Comparison of ENCODE assay signal across 8 mouse cellular contexts in the genomic region with DNA sequence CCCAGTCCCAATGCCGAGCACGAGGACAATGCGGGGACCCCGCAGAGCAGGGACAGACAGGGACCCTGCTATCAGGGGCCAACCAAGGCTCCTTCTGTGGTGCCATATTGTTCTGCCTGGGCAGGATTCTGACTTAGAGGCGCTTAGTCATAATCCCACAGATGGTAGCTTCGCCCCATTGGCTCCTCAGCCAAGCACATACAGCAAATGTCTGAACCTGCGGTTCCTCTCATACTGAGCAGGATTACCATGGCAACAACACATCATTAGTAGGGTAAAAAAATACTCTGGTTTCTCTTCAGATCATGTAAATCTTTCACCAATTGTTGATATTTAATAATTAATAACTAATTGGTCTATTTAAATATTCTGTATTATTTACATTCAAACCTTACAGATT.
DNase-seq lines count a peak whose midpoint lies in the region; TF ChIP-seq lines count a peak whose summit lies in the region.

No protein-coding gene starts in this region.

- H3K27me3 ChIP-seq in hindbrain, embryonic 10.5 days (ENCODE audit: insufficient read depth, poor library complexity, severe bottlenecking), result no peaks in the 10 kb centered on the region

- no peaks in the 10 kb centered on the region for H3K36me3 ChIP-seq in hindbrain, embryonic 10.5 days

- H3K4me3 ChIP-seq in hindbrain, embryonic 10.5 days, result no peak overlapping the region
- H3K4me3 ChIP-seq in lung, adult 2 months (replicated peaks; ENCODE audit: extremely low read depth, low read depth, low read length), result no peak overlapping the region

- TF ChIP-seq CTCF in lung, adult 2 months (IDR thresholded peaks at IDR 0.05; ENCODE audit: insufficient read depth, low read length), result no peak

- no peaks in the 10 kb centered on the region for H3K9me3 ChIP-seq in hindbrain, embryonic 10.5 days

- TF ChIP-seq POLR2A in lung, adult 2 months (IDR thresholded peaks at IDR 0.05; ENCODE audit: borderline replicate concordance, extremely low read depth, low read depth, low read length), result no peak

- DNase-seq in MEL-GATA-1-ER (ENCODE audit: extremely low read depth, low read depth), result peak; percentile 92
- DNase-seq in cerebellum, adult 9-11 months, result peak; percentile 87
- peak; percentile 74 to 95 for DNase-seq in frontal cortex, postnatal 10 days (ENCODE audit: low spot score in 2 of 2)
- DNase-seq in hindbrain, embryonic 10.5 days (ENCODE audit: low spot score), result peak; percentile 85
- DNase-seq in layer of hippocampus, adult 8-10 months (ENCODE audit: low spot score in 2 of 2), result peak; percentile 92 to 100
- peak; percentile 99 for DNase-seq in lung, adult 2 months
- peak; percentile 84 for DNase-seq in ovary, adult 18-20 months (ENCODE audit: low spot score)
- DNase-seq in thymus, postnatal 0 days (ENCODE audit: low spot score), result peak; percentile 73

- H3K27ac ChIP-seq in hindbrain, embryonic 10.5 days, result no peak overlapping the region

- H3K4me1 ChIP-seq in hindbrain, embryonic 10.5 days (replicated peaks), result no peaks in the 10 kb centered on the region
- no peaks in the 10 kb centered on the region for H3K4me1 ChIP-seq in lung, adult 2 months (ENCODE audit: control insufficient read depth, insufficient read depth, low read length)

- 83% methylated on average over 7 of the region's 7 CpGs for WGBS in hindbrain, embryonic 10.5 days
- 87% methylated on average over 7 of the region's 7 CpGs for WGBS in lung, adult 2 months
